Mouse (Mus musculus): Measurements from ENCODE around the gene Fam13a. TPM values are rescaled to one million over a fixed set of nuclear protein-coding genes. Genes with fewer than 3 reads are reported as not detected.

Gene Fam13a
- polyA plus RNA-seq, 1 experiment from 2014 or later, result 3.8 TPM

GRCm38 (mm10) chr6:58946840-58947239, 77.5 kb downstream of the Fam13a start:
- no peaks in the 10 kb centered on the region for H3K36me3 ChIP-seq (replicated peaks)
- DNase-seq (ENCODE audit: low spot score), result no peak
- WGBS, result 83% methylated on average over 4 of the region's 4 CpGs
- no peak overlapping the region for H3K4me3 ChIP-seq
- H3K27ac ChIP-seq (replicated peaks), result no peak overlapping the region
- no peaks in the 10 kb centered on the region for H3K9me3 ChIP-seq
- no peaks in the 10 kb centered on the region for H3K4me1 ChIP-seq
- no peaks in the 10 kb centered on the region for H3K27me3 ChIP-seq (replicated peaks; ENCODE audit: low read depth, poor library complexity, severe bottlenecking)

GRCm38 (mm10) chr6:58946246-58946645, 78.1 kb downstream of the Fam13a start:
- no peak for DNase-seq (ENCODE audit: low spot score)
- Histone ChIP-seq H3K27ac (replicated peaks) (no peak overlapping the region), H3K9me3 (no peaks in the 10 kb centered on the region), H3K4me3 (no peak overlapping the region), H3K4me1 (no peaks in the 10 kb centered on the region), H3K27me3 (replicated peaks; ENCODE audit: low read depth, poor library complexity, severe bottlenecking) (no peaks in the 10 kb centered on the region), H3K36me3 (replicated peaks) (no peaks in the 10 kb centered on the region)
- WGBS, result 69% methylated on average over 2 of the region's 2 CpGs

- no peak for DNase-seq (ENCODE audit: low spot score)
- H3K9me3 ChIP-seq, result no peaks in the 10 kb centered on the region
- no peaks in the 10 kb centered on the region for H3K36me3 ChIP-seq (replicated peaks)
- no peaks in the 10 kb centered on the region for H3K27me3 ChIP-seq (replicated peaks; ENCODE audit: low read depth, poor library complexity, severe bottlenecking)
- no peaks in the 10 kb centered on the region for H3K4me1 ChIP-seq
- H3K27ac ChIP-seq (replicated peaks), result no peak overlapping the region
- no peak overlapping the region for H3K4me3 ChIP-seq
- WGBS, result 91% methylated on average over 3 of the region's 3 CpGs
Observed at GRCm38 (mm10) chr6:58943958-58944357, 80.4 kb downstream of the Fam13a start.

GRCm38 (mm10) chr6:58942276-58942675, 82.1 kb downstream of the Fam13a start:
- Histone ChIP-seq H3K27me3 (replicated peaks; ENCODE audit: low read depth, poor library complexity, severe bottlenecking) (no peaks in the 10 kb centered on the region), H3K9me3 (no peaks in the 10 kb centered on the region), H3K36me3 (replicated peaks) (no peaks in the 10 kb centered on the region), H3K4me3 (no peak overlapping the region), H3K4me1 (no peaks in the 10 kb centered on the region), H3K27ac (replicated peaks) (no peak overlapping the region)
- no peak for DNase-seq (ENCODE audit: low spot score)
- 88% methylated on average over 2 of the region's 2 CpGs for WGBS

GRCm38 (mm10) chr6:58937726-58938125, 86.6 kb downstream of the Fam13a start:
- Histone ChIP-seq H3K27me3 (replicated peaks; ENCODE audit: low read depth, poor library complexity, severe bottlenecking) (no peaks in the 10 kb centered on the region), H3K27ac (replicated peaks) (no peak overlapping the region), H3K36me3 (replicated peaks) (no peaks in the 10 kb centered on the region), H3K4me3 (no peak overlapping the region), H3K9me3 (no peaks in the 10 kb centered on the region), H3K4me1 (peaks cover 12% of the 10 kb centered on the region; the same call in 1 of the 2 replicates)
- no peak for DNase-seq (ENCODE audit: low spot score)

- peaks cover 12% of the 10 kb centered on the region; the same call in 1 of the 2 replicates for H3K4me1 ChIP-seq
- no peaks in the 10 kb centered on the region for H3K36me3 ChIP-seq (replicated peaks)
- no peaks in the 10 kb centered on the region for H3K27me3 ChIP-seq (replicated peaks; ENCODE audit: low read depth, poor library complexity, severe bottlenecking)
- H3K4me3 ChIP-seq, result no peak overlapping the region
- H3K9me3 ChIP-seq, result no peaks in the 10 kb centered on the region
- no peak overlapping the region for H3K27ac ChIP-seq (replicated peaks)
- WGBS, result 72% methylated on average over 4 of the region's 4 CpGs
- DNase-seq (ENCODE audit: low spot score), result no peak
Observed at GRCm38 (mm10) chr6:58934144-58934543, 90.2 kb downstream of the Fam13a start.

GRCm38 (mm10) chr6:58933189-58933913, 91.0 kb downstream of the Fam13a start:
- 50% methylated on average over 6 of the region's 6 CpGs for whole genome bisulfite sequencing
- peaks cover 12% of the 10 kb centered on the region; the same call in 1 of the 2 replicates for H3K4me1 ChIP-seq
- no peaks in the 10 kb centered on the region for H3K9me3 ChIP-seq
- DNase-seq (ENCODE audit: low spot score), result peak; percentile 38
- no peaks in the 10 kb centered on the region for H3K36me3 ChIP-seq (replicated peaks)
- H3K27ac ChIP-seq (replicated peaks), result no peak overlapping the region
- H3K4me3 ChIP-seq, result no peak overlapping the region
- H3K27me3 ChIP-seq (replicated peaks; ENCODE audit: low read depth, poor library complexity, severe bottlenecking), result no peaks in the 10 kb centered on the region

- DNase-seq (ENCODE audit: low spot score), result no peak
- Histone ChIP-seq H3K27ac (replicated peaks) (no peak overlapping the region), H3K27me3 (replicated peaks; ENCODE audit: low read depth, poor library complexity, severe bottlenecking) (no peaks in the 10 kb centered on the region), H3K4me3 (no peak overlapping the region), H3K36me3 (replicated peaks) (no peaks in the 10 kb centered on the region), H3K9me3 (no peaks in the 10 kb centered on the region), H3K4me1 (peaks cover 12% of the 10 kb centered on the region; the same call in 1 of the 2 replicates)
- 88% methylated on average over 12 of the region's 12 CpGs for WGBS
Observed at GRCm38 (mm10) chr6:58932515-58933188, 91.7 kb downstream of the Fam13a start.

GRCm38 (mm10) chr6:58931149-58931548, 93.2 kb downstream of the Fam13a start:
- Histone ChIP-seq H3K36me3 (replicated peaks) (no peaks in the 10 kb centered on the region), H3K27ac (replicated peaks) (no peak overlapping the region), H3K4me1 (peaks cover 12% of the 10 kb centered on the region; the same call in 1 of the 2 replicates), H3K27me3 (replicated peaks; ENCODE audit: low read depth, poor library complexity, severe bottlenecking) (no peaks in the 10 kb centered on the region), H3K9me3 (no peaks in the 10 kb centered on the region), H3K4me3 (no peak overlapping the region)
- no peak for DNase-seq (ENCODE audit: low spot score)
- WGBS, result 67% methylated on average over 4 of the region's 4 CpGs

GRCm38 (mm10) chr6:58929911-58930431, 94.4 kb downstream of the Fam13a start:
- H3K36me3 ChIP-seq (replicated peaks), result no peaks in the 10 kb centered on the region
- WGBS, result 89% methylated on average over 9 of the region's 9 CpGs
- H3K27me3 ChIP-seq (replicated peaks; ENCODE audit: low read depth, poor library complexity, severe bottlenecking), result no peaks in the 10 kb centered on the region
- H3K27ac ChIP-seq (replicated peaks), result no peak overlapping the region
- H3K9me3 ChIP-seq, result no peaks in the 10 kb centered on the region
- H3K4me1 ChIP-seq, result peaks cover 12% of the 10 kb centered on the region; the same call in 1 of the 2 replicates
- no peak for DNase-seq (ENCODE audit: low spot score)
- no peak overlapping the region for H3K4me3 ChIP-seq

GRCm38 (mm10) chr6:58927881-58928280, 96.5 kb downstream of the Fam13a start:
- H3K9me3 ChIP-seq, result no peaks in the 10 kb centered on the region

GRCm38 (mm10) chr6:58922511-58922910, 101.8 kb downstream of the Fam13a start:
- no peak overlapping the region for H3K27ac ChIP-seq (replicated peaks)
- 92% methylated on average over 5 of the region's 5 CpGs for WGBS
- H3K4me1 ChIP-seq, result no peaks in the 10 kb centered on the region
- no peaks in the 10 kb centered on the region for H3K27me3 ChIP-seq (replicated peaks; ENCODE audit: low read depth, poor library complexity, severe bottlenecking)
- H3K9me3 ChIP-seq, result no peaks in the 10 kb centered on the region
- no peak for DNase-seq (ENCODE audit: low spot score)
- H3K36me3 ChIP-seq (replicated peaks), result no peaks in the 10 kb centered on the region
- H3K4me3 ChIP-seq, result no peak overlapping the region

More at GRCm38 (mm10) chr6:58927881-58928280, 96.5 kb downstream of the Fam13a start:
- WGBS, result 71% methylated on average over 2 of the region's 2 CpGs
- H3K4me3 ChIP-seq, result no peak overlapping the region
- H3K4me1 ChIP-seq, result peaks cover under 1% of the 10 kb centered on the region; the same call in 1 of the 2 replicates
- no peaks in the 10 kb centered on the region for H3K36me3 ChIP-seq (replicated peaks)
- no peaks in the 10 kb centered on the region for H3K27me3 ChIP-seq (replicated peaks; ENCODE audit: low read depth, poor library complexity, severe bottlenecking)
- DNase-seq (ENCODE audit: low spot score), result no peak
- H3K27ac ChIP-seq (replicated peaks), result no peak overlapping the region

- no peak for DNase-seq (ENCODE audit: low spot score)
- Histone ChIP-seq H3K36me3 (replicated peaks) (no peaks in the 10 kb centered on the region), H3K9me3 (no peaks in the 10 kb centered on the region), H3K4me1 (no peaks in the 10 kb centered on the region), H3K27me3 (replicated peaks; ENCODE audit: low read depth, poor library complexity, severe bottlenecking) (no peaks in the 10 kb centered on the region), H3K27ac (replicated peaks) (no peak overlapping the region), H3K4me3 (no peak overlapping the region)
- WGBS, result 48% methylated on average over 3 of the region's 3 CpGs
Observed at GRCm38 (mm10) chr6:58921623-58922022, 102.7 kb downstream of the Fam13a start.
